In genomic region chr11:76478676-76479655, GRCm38 (mm10) we compare ENCODE assay signal across 9 mouse cellular contexts.
DNase-seq lines count a peak whose midpoint lies in the region; ATAC-seq lines count a peak whose summit lies in the region.
"Had no signal": no experiment of that assay in that cellular context is flagged by ENCODE, and none has a peak within 500 bp of the region (broad histone marks: within the 10 kb centered on the region; RNA-seq: fewer than 3 reads in every experiment).

No protein-coding gene starts in this region.

- peaks cover 29% of the 10 kb centered on the region for H3K4me1 ChIP-seq in intestine, embryonic 15.5 days (replicated peaks)
- H3K4me1 ChIP-seq in heart, embryonic 12.5 days (replicated peaks), result peaks cover 43% of the 10 kb centered on the region

- DNase-seq in lung, postnatal 36 days, result peak; percentile 31
- no peak for DNase-seq in lung, postnatal 4 days
- no peak for DNase-seq in lung, postnatal 10 days

- no peak overlapping the region for H3K9ac ChIP-seq in intestine, embryonic 15.5 days
- no peak overlapping the region for H3K9ac ChIP-seq in heart, embryonic 12.5 days

- H3K27me3 ChIP-seq in intestine, embryonic 15.5 days (replicated peaks), result no peaks in the 10 kb centered on the region
- no peaks in the 10 kb centered on the region for H3K27me3 ChIP-seq in heart, embryonic 12.5 days (replicated peaks)

- H3K4me2 ChIP-seq in intestine, embryonic 15.5 days (replicated peaks), result no peak overlapping the region
- H3K4me2 ChIP-seq in heart, embryonic 12.5 days, result no peak overlapping the region

- peak overlapping the region; percentile 6; the same call in 1 of the 2 replicates for H3K27ac ChIP-seq in intestine, embryonic 15.5 days
- H3K27ac ChIP-seq in heart, embryonic 12.5 days (ENCODE audit: poor library complexity, severe bottlenecking), result no peak overlapping the region
- H3K27ac ChIP-seq: left cerebral cortex, adult 2 months had no signal

- peak; percentile 10 for ATAC-seq in activated CD4-positive, CD25-positive, alpha-beta regulatory T cell, adult 4 months
- ATAC-seq in intestine, embryonic 15.5 days, result no peak
- ATAC-seq in neutrophil, adult 5-6 weeks (ENCODE audit: extremely low read depth, insufficient number of reproducible peaks, low FRiP score, poor library complexity, severe bottlenecking), result peak; percentile 32
- ATAC-seq in frontal cortex, adult (ENCODE audit: low TSS enrichment), result no peak
- no peak for ATAC-seq in heart, embryonic 12.5 days (ENCODE audit: insufficient number of reproducible peaks, low FRiP score)

- H3K9me3 ChIP-seq in intestine, embryonic 15.5 days, result no peaks in the 10 kb centered on the region
- no peaks in the 10 kb centered on the region for H3K9me3 ChIP-seq in heart, embryonic 12.5 days (replicated peaks)

- H3K36me3 ChIP-seq in intestine, embryonic 15.5 days, result 0 out of 2 replicates have a peak, but pooled peaks cover 3% of the 10 kb centered on the region
- peaks cover 31% of the 10 kb centered on the region for H3K36me3 ChIP-seq in heart, embryonic 12.5 days

- WGBS in intestine, embryonic 15.5 days, result 87% methylated on average over 13 of the region's 13 CpGs
- 82% methylated on average over 13 of the region's 13 CpGs for WGBS in heart, embryonic 12.5 days

- H3K4me3 ChIP-seq in intestine, embryonic 15.5 days (replicated peaks), result no peak overlapping the region
- no peak overlapping the region for H3K4me3 ChIP-seq in heart, embryonic 12.5 days
- H3K4me3 ChIP-seq: left cerebral cortex, adult 2 months had no signal

Comparison
In these comparisons a context has a peak if more than half of its experiments do, and no peak if none do; other contexts are left out.
1. ATAC-seq: peak in activated CD4-positive, CD25-positive, alpha-beta regulatory T cell, adult 4 months (single experiment) and neutrophil, adult 5-6 weeks (single experiment); none in intestine, embryonic 15.5 days (single experiment), frontal cortex, adult (single experiment) and heart, embryonic 12.5 days (single experiment).